Mouse (Mus musculus) testis, postnatal 10 days (tissue): ENCODE results near the gene Neurl2.
"Not testable (repeated sequence)": the region's sequence is repeated elsewhere in the genome, so short reads cannot be mapped to it uniquely, and the experiment has no call there.

ENCODE experiments used
- DNase-seq: peaks from one replicate; pipeline ENCODE4 v3.0.0; 2021; ENCODE audit warnings: low spot score

Gene Neurl2

DNA sequence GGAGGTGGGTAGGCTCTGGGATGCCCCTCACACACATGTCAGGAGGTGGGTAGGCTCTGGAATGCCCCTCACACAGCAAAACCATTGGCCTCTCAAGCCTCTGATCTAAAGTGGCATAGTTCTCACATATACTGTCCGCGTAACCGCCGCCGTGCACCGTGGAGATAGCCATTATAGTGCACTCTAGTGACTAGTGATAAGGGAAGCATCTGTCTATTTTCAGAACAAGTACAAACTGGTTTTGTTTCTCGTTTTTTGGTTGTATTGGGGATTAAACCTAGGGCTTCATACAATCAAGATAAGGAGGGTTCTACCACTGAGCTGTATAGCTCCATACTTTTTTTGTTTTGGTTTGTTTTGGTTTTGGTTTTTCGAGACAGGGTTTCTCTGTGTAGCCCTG is 17.4 kb downstream of the Neurl2 start:
- no peak for DNase-seq

DNA sequence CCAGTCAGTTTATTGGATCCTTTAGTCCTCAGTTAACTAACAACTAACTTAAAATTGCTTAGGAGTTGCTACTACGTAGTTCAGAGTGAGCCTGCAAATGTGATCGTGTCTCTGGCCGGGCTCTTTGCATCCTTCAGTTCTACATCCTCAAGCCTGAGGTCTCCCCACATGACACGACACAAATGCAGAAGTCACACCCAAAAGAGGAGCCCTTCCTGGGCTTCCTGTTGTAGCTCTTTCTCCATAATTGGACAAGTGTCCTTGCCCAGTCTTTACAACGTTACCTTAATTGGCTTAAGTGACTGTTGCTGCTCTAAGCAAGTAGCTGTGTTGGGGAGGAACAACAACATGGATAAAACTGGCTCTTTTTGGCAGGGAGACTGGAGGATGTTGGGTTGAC is 17.9 kb downstream of the Neurl2 start:
- no peak for DNase-seq

DNA sequence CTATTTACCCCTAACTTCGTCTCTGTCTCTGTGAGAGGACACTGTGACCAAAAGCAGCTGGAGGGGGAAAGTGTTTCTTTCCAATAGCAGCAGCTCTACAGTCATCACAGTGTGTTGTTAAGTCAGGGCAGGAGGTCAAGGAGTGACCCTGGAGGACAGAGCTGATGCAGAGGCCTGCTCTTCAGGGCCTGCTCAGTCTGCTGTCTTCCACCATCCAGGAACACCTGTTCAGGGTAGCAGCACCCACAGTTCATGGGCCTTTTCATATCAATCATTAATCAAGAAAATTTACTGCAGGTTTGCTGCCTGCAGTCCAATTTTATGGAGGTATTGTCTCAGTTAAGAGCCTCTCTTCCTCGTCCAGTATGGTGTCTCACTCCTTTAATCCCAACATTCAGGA is 19.7 kb downstream of the Neurl2 start:
- DNase-seq: no peak

GRCm38 (mm10) chr2:164806614-164807013 is 26.6 kb downstream of the Neurl2 start:
- DNase-seq: no peak

DNA sequence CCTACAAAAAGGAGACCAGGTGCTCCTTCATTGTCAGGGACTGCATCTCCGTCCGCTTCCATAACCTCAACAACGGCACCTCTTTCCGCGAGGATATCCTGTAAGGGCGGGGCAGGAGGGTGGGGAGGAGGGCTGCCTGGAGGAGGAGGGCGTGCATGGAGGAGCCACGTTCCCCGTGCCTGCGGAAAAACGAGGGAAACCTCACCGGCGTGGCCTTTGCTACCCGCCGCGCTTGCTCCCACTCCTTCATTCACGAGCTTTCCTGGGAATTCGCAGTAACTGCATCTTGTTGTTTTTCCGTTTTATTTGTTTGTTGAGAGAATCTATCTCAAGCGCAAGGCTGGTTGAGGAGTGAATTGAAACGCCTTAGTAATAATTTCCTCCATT is 27.9 kb downstream of the Neurl2 start:
- peak; percentile 62 for DNase-seq

GRCm38 (mm10) chr2:164804533-164805331 is 28.5 kb downstream of the Neurl2 start, which contains the start of the genes Acot8 and Zswim3:
Gene Acot8, minus strand, starts transcription at chr2:164804882.
Gene Zswim3, plus strand, starts transcription at chr2:164805098.
- peak; percentile 98 for DNase-seq

- no peak for DNase-seq
Observed at GRCm38 (mm10) chr2:164803921-164804313, 29.3 kb downstream of the Neurl2 start.

- no peak for DNase-seq
Observed at GRCm38 (mm10) chr2:164803201-164803920, 29.9 kb downstream of the Neurl2 start.

- no peak for DNase-seq
Observed at GRCm38 (mm10) chr2:164800252-164801004, 32.8 kb downstream of the Neurl2 start.

DNA sequence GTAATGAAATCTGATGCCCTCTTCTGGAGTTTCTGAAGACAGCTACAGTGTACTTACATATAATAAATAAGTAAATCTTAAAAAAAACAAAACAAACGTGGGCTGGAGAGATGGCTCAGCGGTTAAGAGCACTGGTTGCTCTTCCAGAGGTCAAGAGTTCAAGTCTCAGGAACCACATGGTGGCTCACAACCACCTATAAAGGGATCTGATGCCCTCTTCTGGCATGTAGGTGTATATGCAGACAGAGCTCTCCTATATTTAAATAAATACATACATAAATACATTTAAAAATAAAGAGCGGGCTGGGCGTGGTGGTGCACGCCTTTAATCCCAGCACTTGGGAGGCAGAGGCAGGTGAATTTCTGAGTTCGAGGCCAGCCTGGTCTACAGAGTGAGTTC is 34.7 kb downstream of the Neurl2 start:
- not testable (repeated sequence) for DNase-seq

DNA sequence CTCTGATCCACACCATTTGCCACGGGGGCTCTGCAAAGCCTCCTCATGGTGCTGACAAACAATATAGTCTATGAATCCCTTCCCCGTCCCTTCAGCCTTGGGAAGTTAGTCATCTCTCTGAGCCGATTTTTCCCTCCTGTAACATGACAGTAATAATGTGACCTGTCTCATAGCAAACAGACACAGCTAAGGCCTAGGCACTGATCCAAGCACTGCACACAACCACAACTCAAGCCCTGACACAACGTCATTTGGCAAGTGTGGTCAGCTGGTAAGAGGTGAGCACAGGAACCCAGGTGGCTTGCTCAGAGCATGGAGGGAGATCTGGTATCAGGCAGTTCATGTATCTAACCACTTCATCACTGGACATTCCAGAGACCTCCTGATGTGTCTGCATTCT is 37.4 kb downstream of the Neurl2 start:
- no peak for DNase-seq

DNA sequence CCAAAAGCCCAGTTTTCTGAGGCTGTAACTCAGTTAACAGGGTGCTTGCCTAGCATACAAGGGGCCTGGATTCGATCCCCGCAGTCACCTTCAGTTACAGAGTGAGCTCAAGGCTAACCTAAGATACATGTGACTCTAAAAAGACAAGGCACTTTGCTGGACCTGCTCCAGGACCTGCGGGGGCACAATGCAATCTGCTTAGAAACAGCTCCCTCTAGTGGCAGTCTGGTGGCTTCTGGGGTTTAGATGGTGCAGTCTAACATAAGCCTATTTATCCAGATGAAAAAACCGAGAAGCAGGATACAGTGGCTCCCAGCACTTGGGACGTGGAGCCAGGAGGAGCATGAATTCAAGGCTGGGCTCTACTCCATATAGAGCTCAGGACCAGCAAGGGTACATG is 39.0 kb downstream of the Neurl2 start:
- peak; percentile 92 for DNase-seq

DNA sequence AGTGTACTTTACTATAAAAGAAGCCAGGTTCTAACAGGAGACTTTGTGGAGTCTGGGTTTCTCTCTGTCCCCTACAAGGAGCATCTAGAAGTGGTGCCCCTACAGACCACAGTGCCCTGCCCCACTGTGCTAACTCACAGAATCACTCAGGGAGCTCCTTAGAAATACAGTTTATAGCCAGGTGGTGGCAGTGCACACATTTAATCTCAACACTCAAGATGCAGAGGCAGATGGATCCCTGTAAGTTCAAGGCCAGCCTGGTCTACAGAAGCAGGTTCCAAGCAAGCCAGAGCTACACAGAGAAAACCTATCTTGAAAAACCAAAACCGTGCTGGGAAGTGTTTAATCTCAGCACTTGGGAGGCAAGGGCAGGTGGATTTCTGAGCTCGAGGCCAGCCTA is 39.5 kb downstream of the Neurl2 start:
- peak; percentile 48 for DNase-seq

- peak; percentile 77 for DNase-seq
Observed at GRCm38 (mm10) chr2:164793236-164793635, 40.0 kb downstream of the Neurl2 start.

GRCm38 (mm10) chr2:164792400-164793190 is 40.7 kb downstream of the Neurl2 start:
- DNase-seq: peak; percentile 49

DNA sequence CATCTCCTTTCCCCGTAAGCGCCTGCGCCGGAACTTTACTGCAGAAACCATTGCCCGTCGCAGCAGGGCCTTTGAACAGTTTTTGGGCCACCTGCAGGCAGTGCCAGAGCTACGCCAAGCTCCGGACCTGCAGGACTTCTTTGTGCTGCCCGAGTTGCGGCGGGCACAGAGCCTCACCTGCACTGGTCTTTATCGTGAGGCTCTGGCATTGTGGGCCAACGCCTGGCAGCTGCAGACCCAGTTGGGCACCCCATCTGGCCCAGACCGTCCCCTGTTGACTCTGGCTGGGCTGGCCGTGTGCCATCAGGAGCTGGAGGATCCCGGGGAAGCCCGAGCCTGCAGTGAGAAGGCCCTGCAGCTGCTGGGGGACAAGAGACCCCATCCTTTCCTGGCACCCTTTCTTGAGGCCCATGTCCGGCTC is 41.4 kb downstream of the Neurl2 start:
- DNase-seq: peak; percentile 68

DNA sequence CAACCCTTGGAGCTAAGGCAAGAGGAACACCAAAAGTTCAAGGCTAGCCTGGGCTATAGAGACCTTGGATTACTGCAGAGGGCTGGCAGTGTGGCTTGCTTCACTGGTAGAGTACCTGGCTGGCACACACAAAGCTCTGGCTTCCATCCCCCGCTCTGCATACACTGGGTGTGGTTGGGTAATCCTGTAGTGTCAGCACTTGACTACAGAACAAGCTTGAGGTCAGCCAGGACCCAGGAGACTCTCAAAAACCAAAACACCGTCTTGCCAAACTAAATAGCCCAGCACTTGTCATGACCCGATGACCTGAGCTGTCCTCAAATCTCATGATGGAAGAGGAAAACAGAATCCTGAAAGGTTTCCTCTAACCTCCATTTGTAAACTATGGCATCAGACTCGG is 42.8 kb downstream of the Neurl2 start:
- no peak for DNase-seq

GRCm38 (mm10) chr2:164788411-164788810 is 44.8 kb downstream of the Neurl2 start:
- no peak for DNase-seq

DNA sequence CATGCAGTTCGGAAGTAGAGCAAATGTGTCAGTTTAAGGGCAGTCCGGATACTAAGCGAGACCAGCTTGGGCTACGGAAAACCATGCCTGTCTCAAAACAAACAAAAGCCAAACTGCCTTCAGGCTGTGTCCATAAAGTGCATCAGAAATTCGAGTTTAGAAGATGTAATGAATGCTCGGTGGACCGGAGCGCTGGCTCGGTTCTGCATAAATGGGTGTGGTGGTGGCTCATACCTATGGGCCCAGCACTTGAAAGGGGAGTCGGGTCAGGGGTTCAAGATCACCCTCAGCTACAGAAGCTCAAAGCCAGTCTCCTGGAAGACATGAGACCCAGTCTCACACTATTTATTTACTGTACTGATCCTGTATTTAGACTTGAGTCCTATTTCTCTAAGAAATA is 45.5 kb downstream of the Neurl2 start:
- DNase-seq: no peak

DNA sequence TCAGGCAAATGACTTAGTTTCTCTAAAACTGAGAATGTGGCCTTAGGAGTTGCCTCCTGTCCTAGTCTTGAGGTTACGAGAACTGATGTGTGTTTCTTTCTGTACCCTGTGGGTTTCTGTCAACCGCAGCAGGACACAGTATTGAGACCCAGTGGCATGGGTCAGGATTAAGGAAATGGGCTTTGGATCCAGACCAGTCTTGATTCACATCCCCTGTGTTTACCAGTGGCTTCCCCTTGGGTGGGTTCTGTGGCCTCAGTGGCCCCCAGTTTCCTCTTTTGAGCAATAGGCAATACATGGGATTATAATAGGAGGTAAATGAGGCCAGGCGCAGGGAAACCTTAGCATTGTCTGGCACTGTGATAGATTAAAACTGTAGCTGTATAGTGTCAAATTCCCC is 46.2 kb downstream of the Neurl2 start:
- DNase-seq: no peak

DNA sequence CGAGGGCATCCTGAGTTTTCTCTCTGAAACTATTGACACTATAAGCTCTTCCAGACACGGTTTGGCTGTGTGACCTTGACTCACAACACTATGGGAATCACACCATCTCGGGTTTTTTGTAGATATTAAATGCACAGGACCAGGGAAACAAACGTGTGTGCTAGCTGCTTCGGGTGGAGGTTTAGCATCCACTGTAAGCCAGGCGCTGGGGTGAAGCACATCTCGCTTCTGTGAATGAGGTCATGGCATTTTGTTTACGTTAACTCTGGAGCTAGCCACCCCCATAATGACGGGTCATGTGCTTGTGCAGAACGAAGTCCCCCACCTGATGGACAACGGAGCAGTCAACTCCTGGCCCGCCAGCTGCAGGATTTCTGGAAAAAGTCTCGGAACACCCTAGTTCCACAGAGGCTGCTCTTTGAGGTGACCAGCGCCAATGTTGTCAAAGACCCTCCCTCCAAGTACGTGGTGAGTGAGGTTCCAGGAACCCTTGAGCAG is 46.8 kb downstream of the Neurl2 start:
- DNase-seq: peak; percentile 47
